Mouse (Mus musculus) myocyte (in vitro differentiated cells): ENCODE results near the gene D16Ertd472e. TPM values are rescaled to one million over a fixed set of nuclear protein-coding genes. Genes with fewer than 3 reads are reported as not detected.

Experiments used
- H3K27me3 ChIP-seq: one replicate; pipeline ENCODE4 v1.6.1; 2011; ENCODE audit not compliant: control insufficient read depth, insufficient read depth, insufficient read length
- H3K36me3 ChIP-seq: one replicate; pipeline ENCODE4 v1.6.1; 2011; ENCODE audit not compliant: control insufficient read depth, insufficient read depth
- H3K4me2 ChIP-seq: one replicate; pipeline ENCODE4 v1.6.1; 2011; ENCODE audit warnings: low read depth, control low read depth
- H3K4me3 ChIP-seq: one replicate; pipeline ENCODE4 v1.5.1; 2011; ENCODE audit warnings: mild to moderate bottlenecking, control low read depth, moderate library complexity
- H3K79me2 ChIP-seq: one replicate; pipeline ENCODE4 v1.6.1; 2011; ENCODE audit not compliant: control insufficient read depth, insufficient read depth
- H3ac ChIP-seq: one replicate; pipeline ENCODE4 v1.6.1; 2011; ENCODE audit not compliant: control insufficient read depth, insufficient read length
- CEBPB ChIP-seq: IDR thresholded peaks from 2 replicates; pipeline ENCODE4 v1.6.1; 2011; ENCODE audit warnings: mild to moderate bottlenecking, moderate library complexity; ENCODE audit not compliant: poor library complexity, insufficient read depth, severe bottlenecking
- E2F4 ChIP-seq: IDR thresholded peaks from one replicate; pipeline ENCODE4 v1.6.1; 2011; ENCODE audit warnings: mild to moderate bottlenecking, control low read depth, moderate library complexity; ENCODE audit not compliant: insufficient read depth
- MAX ChIP-seq: IDR thresholded peaks from one replicate; pipeline ENCODE4 v1.6.1; 2011; ENCODE audit warnings: low read depth, mild to moderate bottlenecking, control low read depth
- MYOD1 ChIP-seq, 3 experiments: IDR thresholded peaks; one replicate each; pipeline ENCODE4 v1.6.1; 2011; ENCODE audit warnings: control low read depth in 2 of 3, low read depth in 2 of 3, mild to moderate bottlenecking in 2 of 3, moderate library complexity in 1 of 3; ENCODE audit not compliant: insufficient read length in 2 of 3, control insufficient read depth in 1 of 3
- MYOG ChIP-seq, 3 experiments: IDR thresholded peaks; one replicate each; pipeline ENCODE4 v1.6.1; 2011; ENCODE audit warnings: control low read depth in 2 of 3, low read depth in 2 of 3, mild to moderate bottlenecking in 2 of 3; ENCODE audit not compliant: insufficient read length in 2 of 3, control insufficient read depth in 1 of 3, insufficient read depth in 1 of 3
- POLR2A ChIP-seq: IDR thresholded peaks from one replicate; pipeline ENCODE4 v1.6.1; 2011; ENCODE audit warnings: low read depth, mild to moderate bottlenecking, control low read depth, moderate library complexity; ENCODE audit not compliant: insufficient read length
- POLR2AphosphoS2 ChIP-seq: IDR thresholded peaks from one replicate; pipeline ENCODE4 v1.6.1; 2011; ENCODE audit warnings: low read depth, control low read depth; ENCODE audit not compliant: insufficient read length
- REST ChIP-seq: IDR thresholded peaks from one replicate; pipeline ENCODE4 v1.6.1; 2011; ENCODE audit warnings: mild to moderate bottlenecking, control low read depth, moderate library complexity; ENCODE audit not compliant: insufficient read depth, insufficient read length
- SRF ChIP-seq: IDR thresholded peaks from one replicate; pipeline ENCODE4 v1.6.1; 2011; ENCODE audit warnings: low read depth; ENCODE audit not compliant: control insufficient read depth, insufficient read length
- TCF12 ChIP-seq: IDR thresholded peaks from one replicate; pipeline ENCODE4 v1.6.1; 2011; ENCODE audit warnings: mild to moderate bottlenecking, control low read depth; ENCODE audit not compliant: poor library complexity, insufficient read depth, severe bottlenecking
- TCF3 ChIP-seq: IDR thresholded peaks from one replicate; pipeline ENCODE4 v1.6.1; 2011; ENCODE audit warnings: low read depth, control low read depth; ENCODE audit not compliant: insufficient read length
- USF1 ChIP-seq: IDR thresholded peaks from one replicate; pipeline ENCODE4 v1.6.1; 2011; ENCODE audit warnings: low read depth, mild to moderate bottlenecking, control low read depth, moderate library complexity
- polyA plus RNA-seq: library from polyadenylated mRNA; unstranded; fragments of >200 nt; fragmentation: generic; extraction: Trizol; gene quantifications from one replicate; pipeline ENCODE4 v1.2.1, GENCODE M21; 2012; ENCODE audit warnings: missing spikeins

Gene D16Ertd472e
- polyA plus RNA-seq, 1 experiment = 4.6 TPM

GRCm38 (mm10) chr16:78560063-78560462, 16.4 kb downstream of the D16Ertd472e start:
- TF ChIP-seq CEBPB (no peak), MAX (no peak), TCF3 (no peak), MYOG (IDR thresholded peaks at IDR 0.05; ENCODE audit: control insufficient read depth in 1 of 3, insufficient read depth in 1 of 3, insufficient read length in 2 of 3, low read depth in 2 of 3) (no peak), MYOD1 (IDR thresholded peaks at IDR 0.05; ENCODE audit: control insufficient read depth in 1 of 3, insufficient read length in 2 of 3, low read depth in 2 of 3) (no peak), POLR2A (no peak), POLR2AphosphoS2 (no peak), E2F4 (no peak), SRF (no peak), USF1 (no peak), REST (no peak), TCF12 (no peak)
- H3K27me3 ChIP-seq = no peaks in the 10 kb centered on the region

GRCm38 (mm10) chr16:78557573-78557972, 18.9 kb downstream of the D16Ertd472e start:
- no peak overlapping the region for H3ac ChIP-seq
- no peak overlapping the region for H3K4me2 ChIP-seq
- TF ChIP-seq CEBPB (no peak), MYOG (IDR thresholded peaks at IDR 0.05; ENCODE audit: control insufficient read depth in 1 of 3, insufficient read depth in 1 of 3, insufficient read length in 2 of 3, low read depth in 2 of 3) (no peak), MYOD1 (IDR thresholded peaks at IDR 0.05; ENCODE audit: control insufficient read depth in 1 of 3, insufficient read length in 2 of 3, low read depth in 2 of 3) (no peak), POLR2AphosphoS2 (no peak), SRF (no peak), POLR2A (no peak), REST (no peak), USF1 (no peak), TCF3 (no peak), E2F4 (no peak)
- no peak overlapping the region for H3K4me3 ChIP-seq
- H3K79me2 ChIP-seq = no peaks in the 10 kb centered on the region
- peaks cover 4% of the 10 kb centered on the region for H3K36me3 ChIP-seq
- no peaks in the 10 kb centered on the region for H3K27me3 ChIP-seq

More at GRCm38 (mm10) chr16:78560063-78560462, 16.4 kb downstream of the D16Ertd472e start:
- no peak overlapping the region for H3K4me3 ChIP-seq
- peaks cover 10% of the 10 kb centered on the region for H3K36me3 ChIP-seq
- no peak overlapping the region for H3ac ChIP-seq
- no peak overlapping the region for H3K4me2 ChIP-seq
- H3K79me2 ChIP-seq = no peaks in the 10 kb centered on the region

GRCm38 (mm10) chr16:78554911-78555648, 21.4 kb downstream of the D16Ertd472e start:
- H3K79me2 ChIP-seq = peaks cover 3% of the 10 kb centered on the region
- TF ChIP-seq USF1 (no peak), E2F4 (no peak), TCF12 (no peak), MAX (no peak), CEBPB (no peak)

GRCm38 (mm10) chr16:78547367-78547766, 29.1 kb downstream of the D16Ertd472e start:
- Histone ChIP-seq H3K27me3 (no peaks in the 10 kb centered on the region), H3ac (no peak overlapping the region), H3K36me3 (peaks cover 31% of the 10 kb centered on the region), H3K4me3 (no peak overlapping the region), H3K79me2 (peaks cover 3% of the 10 kb centered on the region), H3K4me2 (no peak overlapping the region)
- TF ChIP-seq CEBPB = no peak
- TF ChIP-seq MYOD1 (IDR thresholded peaks at IDR 0.05; ENCODE audit: control insufficient read depth in 1 of 3, insufficient read length in 2 of 3, low read depth in 2 of 3) = no peak
- no peak for TF ChIP-seq TCF12
- no peak for TF ChIP-seq MAX
- no peak for TF ChIP-seq POLR2AphosphoS2
- TF ChIP-seq SRF = no peak
- TF ChIP-seq E2F4 = no peak
- TF ChIP-seq REST = no peak
- no peak for TF ChIP-seq TCF3
- no peak for TF ChIP-seq POLR2A

More at GRCm38 (mm10) chr16:78554911-78555648, 21.4 kb downstream of the D16Ertd472e start:
- Histone ChIP-seq H3K4me2 (no peak overlapping the region), H3K4me3 (no peak overlapping the region), H3K36me3 (no peaks in the 10 kb centered on the region), H3K27me3 (no peaks in the 10 kb centered on the region), H3ac (no peak overlapping the region)

- Histone ChIP-seq H3K4me3 (no peak overlapping the region), H3K27me3 (no peaks in the 10 kb centered on the region), H3K36me3 (peaks cover 31% of the 10 kb centered on the region), H3K4me2 (no peak overlapping the region), H3ac (no peak overlapping the region), H3K79me2 (no peaks in the 10 kb centered on the region)
- TF ChIP-seq E2F4 (no peak), SRF (no peak), REST (no peak), MYOD1 (IDR thresholded peaks at IDR 0.05; ENCODE audit: control insufficient read depth in 1 of 3, insufficient read length in 2 of 3, low read depth in 2 of 3) (no peak), MAX (no peak), TCF3 (no peak), CEBPB (no peak), TCF12 (no peak), MYOG (IDR thresholded peaks at IDR 0.05; ENCODE audit: control insufficient read depth in 1 of 3, insufficient read depth in 1 of 3, insufficient read length in 2 of 3, low read depth in 2 of 3) (no peak), POLR2AphosphoS2 (no peak)
Observed at GRCm38 (mm10) chr16:78546529-78546928, 30.0 kb downstream of the D16Ertd472e start.
